In the genomic region with DNA sequence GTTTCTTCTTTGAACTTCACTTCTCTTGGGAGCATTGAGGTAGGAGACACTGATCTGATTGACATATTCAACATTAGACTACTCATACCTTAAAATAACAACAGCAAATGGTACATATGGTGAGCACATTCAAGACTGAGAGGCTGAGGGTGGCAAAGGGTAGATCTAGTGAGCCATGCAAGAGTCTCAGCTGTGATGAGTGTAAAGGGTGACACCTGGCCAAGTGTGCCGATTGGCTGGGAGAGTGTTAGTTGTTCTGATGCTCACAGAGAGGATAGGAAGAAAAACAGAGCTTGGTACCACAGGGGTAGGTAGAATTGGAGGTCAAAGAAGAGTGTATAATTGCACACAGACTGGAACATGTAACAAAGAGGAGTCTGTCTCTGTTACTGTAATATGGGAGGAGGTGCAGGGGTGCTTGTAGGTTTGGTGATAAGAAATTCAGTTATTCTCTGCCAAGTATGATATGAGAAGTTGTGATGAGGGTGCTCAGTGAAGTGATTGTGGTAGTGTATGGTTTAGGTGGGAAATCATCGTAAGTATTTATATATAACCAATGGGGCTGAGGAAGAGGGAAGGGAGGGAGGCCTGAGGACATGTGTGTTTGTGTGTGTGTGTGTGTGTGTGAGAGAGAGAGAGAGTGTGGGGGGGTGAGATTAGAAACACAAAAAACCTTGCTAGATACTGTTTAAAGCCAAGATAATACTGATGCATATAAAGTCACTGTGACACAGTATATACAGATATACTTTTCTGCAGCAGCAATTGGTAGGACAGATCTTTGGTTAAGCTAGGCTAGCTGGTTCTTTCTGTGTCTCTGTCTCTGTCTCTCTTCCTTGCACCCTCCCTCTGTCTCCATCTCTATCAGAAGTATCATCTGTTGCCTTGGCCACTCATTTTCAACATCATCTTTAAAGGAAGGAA, we compare ENCODE assay signal across 23 mouse cellular contexts.
A peak's percentile ranks its signal among the peaks of the same experiment; 100 is the strongest.
DNase-seq lines count a peak whose midpoint lies in the region; ATAC-seq and TF ChIP-seq lines count a peak whose summit lies in the region.
"Had no signal": no experiment of that assay in that cellular context is flagged by ENCODE, and none has a peak within 500 bp of the region (broad histone marks: within the 10 kb centered on the region; RNA-seq: fewer than 3 reads in every experiment).

No protein-coding gene starts in this region.

- H3K4me2 ChIP-seq in liver, postnatal 0 days (ENCODE audit: low read depth, low read length): no peak overlapping the region
- H3K4me2 ChIP-seq: embryonic facial prominence, embryonic 12.5 days; forebrain, embryonic 13.5 days; heart, embryonic 12.5 days; hindbrain, embryonic 12.5 days; kidney, embryonic 15.5 days; limb, embryonic 12.5 days; lung, embryonic 14.5 days; midbrain, embryonic 11.5 days; neural tube, embryonic 15.5 days had no signal

- H3K4me3 ChIP-seq in liver, postnatal 0 days (ENCODE audit: low read depth, low read length): no peak overlapping the region
- H3K4me3 ChIP-seq: embryonic facial prominence, embryonic 12.5 days; forebrain, embryonic 13.5 days; heart, embryonic 12.5 days; hindbrain, embryonic 12.5 days; kidney, embryonic 15.5 days; limb, embryonic 12.5 days; neural tube, embryonic 15.5 days had no signal

- H3K4me1 ChIP-seq in liver, postnatal 0 days (ENCODE audit: insufficient read depth): peaks cover 12% of the 10 kb centered on the region
- H3K4me1 ChIP-seq: embryonic facial prominence, embryonic 12.5 days; forebrain, embryonic 13.5 days; heart, embryonic 12.5 days; hindbrain, embryonic 12.5 days; kidney, embryonic 15.5 days; limb, embryonic 12.5 days; neural tube, embryonic 15.5 days had no signal

- no peak overlapping the region for H3K9ac ChIP-seq in liver, postnatal 0 days (replicated peaks)
- H3K9ac ChIP-seq: embryonic facial prominence, embryonic 12.5 days; forebrain, embryonic 13.5 days; heart, embryonic 12.5 days; hindbrain, embryonic 12.5 days; kidney, embryonic 15.5 days; limb, embryonic 12.5 days; lung, embryonic 14.5 days; neural tube, embryonic 15.5 days had no signal

- ATAC-seq in erythroid progenitor cell, adult 5-6 weeks (replicated peaks; ENCODE audit: low FRiP score, poor library complexity, severe bottlenecking): 0 out of 2 replicates have a peak, but pooled peaks have one; percentile 46
- ATAC-seq in liver, postnatal 0 days: peak; percentile 64
- ATAC-seq: forebrain, embryonic 13.5 days had no signal

- H3K9me3 ChIP-seq in liver, postnatal 0 days (ENCODE audit: low read length): no peaks in the 10 kb centered on the region
- H3K9me3 ChIP-seq: embryonic facial prominence, embryonic 12.5 days; forebrain, embryonic 13.5 days; heart, embryonic 12.5 days; hindbrain, embryonic 12.5 days; kidney, embryonic 15.5 days; limb, embryonic 12.5 days; neural tube, embryonic 15.5 days had no signal

- H3K27ac ChIP-seq in liver, postnatal 0 days (ENCODE audit: low read depth): peak overlapping the region; percentile 29; the same call in 1 of the 2 replicates
- H3K27ac ChIP-seq: embryonic facial prominence, embryonic 12.5 days; forebrain, embryonic 13.5 days; hindbrain, embryonic 12.5 days; kidney, embryonic 15.5 days; limb, embryonic 12.5 days; neural tube, embryonic 15.5 days had no signal

- peak; percentile 90 for TF ChIP-seq EP300 in liver, postnatal 0 days (IDR thresholded peaks at IDR 0.05; ENCODE audit: low read depth)

- no peaks in the 10 kb centered on the region for H3K27me3 ChIP-seq in liver, postnatal 0 days (ENCODE audit: insufficient read depth, low read length)
- H3K27me3 ChIP-seq: embryonic facial prominence, embryonic 12.5 days; forebrain, embryonic 13.5 days; heart, embryonic 12.5 days; hindbrain, embryonic 12.5 days; kidney, embryonic 15.5 days; limb, embryonic 12.5 days; neural tube, embryonic 15.5 days had no signal

- no peak for TF ChIP-seq CTCF in liver, postnatal 0 days (IDR thresholded peaks at IDR 0.05; ENCODE audit: low read depth)

- H3K36me3 ChIP-seq in liver, postnatal 0 days (replicated peaks; ENCODE audit: insufficient read depth, low read length): no peaks in the 10 kb centered on the region

- 54% methylated on average over 2 of the region's 2 CpGs for whole genome bisulfite sequencing in liver, postnatal 0 days (ENCODE audit: insufficient replicate concordance)

- peak; percentile 62 for DNase-seq in thymus, postnatal 0 days (ENCODE audit: low spot score)
- no peak for DNase-seq in thymus, postnatal 10 days (ENCODE audit: low spot score in 2 of 2)
- DNase-seq in liver, postnatal 0 days: no peak
- DNase-seq in right cerebral cortex, postnatal 14 days: no peak
- no peak for DNase-seq in ovary, postnatal 10 days (ENCODE audit: low spot score)
- no peak for DNase-seq in lung, postnatal 10 days
- DNase-seq: adrenal gland, postnatal 14 days; cerebellum, postnatal 14 days; gastrocnemius, postnatal 10 days; heart, adult 11 months; heart, postnatal 14 days; kidney, adult 11 months; kidney, postnatal 36 days; lung, embryonic 14.5 days had no signal
